In genomic region chr14:98834316-98834715, GRCm38 (mm10) we compare ENCODE assay signal across 25 mouse cellular contexts.
"Had no signal": no experiment of that assay in that cellular context is flagged by ENCODE, and none has a peak within 500 bp of the region (broad histone marks: within the 10 kb centered on the region; RNA-seq: fewer than 3 reads in every experiment).

No protein-coding gene starts in this region.

- H3K4me2 ChIP-seq: heart, embryonic 11.5 days; heart, embryonic 13.5 days; heart, embryonic 15.5 days; kidney, embryonic 15.5 days; limb, embryonic 13.5 days; limb, embryonic 15.5 days; liver, embryonic 12.5 days had no signal

- H3K27ac ChIP-seq: heart, adult 2 months; heart, embryonic 13.5 days; heart, embryonic 15.5 days; hindbrain, embryonic 15.5 days; hindbrain, postnatal 0 days; kidney, embryonic 15.5 days; limb, embryonic 13.5 days; limb, embryonic 15.5 days; liver, embryonic 12.5 days had no signal

- H3K36me3 ChIP-seq: heart, embryonic 13.5 days; heart, embryonic 15.5 days; hindbrain, embryonic 13.5 days; hindbrain, embryonic 15.5 days; kidney, embryonic 15.5 days; limb, embryonic 13.5 days; limb, embryonic 15.5 days; liver, embryonic 12.5 days had no signal

- H3K4me3 ChIP-seq: heart, adult 2 months; heart, embryonic 13.5 days; heart, embryonic 15.5 days; hindbrain, embryonic 13.5 days; hindbrain, embryonic 15.5 days; kidney, embryonic 15.5 days; limb, embryonic 13.5 days; limb, embryonic 15.5 days; liver, embryonic 12.5 days had no signal

- H3K4me1 ChIP-seq: heart, embryonic 13.5 days; heart, embryonic 15.5 days; liver, embryonic 12.5 days had no signal

- H3K27me3 ChIP-seq: heart, embryonic 13.5 days; heart, embryonic 15.5 days; hindbrain, embryonic 13.5 days; hindbrain, embryonic 15.5 days; kidney, embryonic 15.5 days; limb, embryonic 13.5 days; limb, embryonic 15.5 days; liver, embryonic 12.5 days had no signal

- DNase-seq: gastrocnemius, postnatal 14 days; gastrocnemius, postnatal 36 days; heart, adult 11 months; heart, adult 2 months; heart, postnatal 14 days; heart, postnatal 36 days; kidney, adult 11 months; kidney, adult 2 months; kidney, adult 9 months; kidney, postnatal 10 days; kidney, postnatal 36 days; layer of hippocampus, adult 9-11 months; layer of hippocampus, postnatal 36 days; left cerebral cortex, postnatal 4 days had no signal

- ATAC-seq: hindbrain, postnatal 0 days; intestine, embryonic 16.5 days; liver, embryonic 12.5 days had no signal

- H3K9ac ChIP-seq: heart, embryonic 13.5 days; heart, embryonic 15.5 days; hindbrain, embryonic 13.5 days; hindbrain, embryonic 15.5 days; kidney, embryonic 15.5 days; limb, embryonic 13.5 days; limb, embryonic 15.5 days; liver, embryonic 12.5 days had no signal

- H3K9me3 ChIP-seq: heart, embryonic 13.5 days; heart, embryonic 15.5 days; hindbrain, embryonic 13.5 days; hindbrain, embryonic 15.5 days; kidney, embryonic 15.5 days; limb, embryonic 13.5 days; limb, embryonic 15.5 days; liver, embryonic 12.5 days had no signal
